Mouse (Mus musculus) liver, embryonic 14.5 days (tissue): ENCODE data around the gene Gpr6.

Experiments
- CTCF ChIP-seq: IDR thresholded peaks from 2 replicates; pipeline ENCODE4 v1.5.1; 2016; ENCODE audit warnings: antibody characterized with exemption, low read depth, control low read depth
- EP300 ChIP-seq: IDR thresholded peaks from 2 replicates; pipeline ENCODE4 v1.6.1; 2016; ENCODE audit warnings: antibody characterized with exemption, low read depth

GRCm38 (mm10) chr10:41024406-41024805, 47.7 kb downstream of the Gpr6 start:
- TF ChIP-seq CTCF (no peak), EP300 (no peak)
